Mouse (Mus musculus) bone marrow, adult 2 months (tissue): ENCODE results near the gene Gm3453. TPM values are rescaled to one million over a fixed set of nuclear protein-coding genes. Genes with fewer than 3 reads are reported as not detected.
"Not testable (repeated sequence)": the region's sequence is repeated elsewhere in the genome, so short reads cannot be mapped to it uniquely, and the experiment has no call there.

ENCODE experiments used
- H3K27ac ChIP-seq: fragments of 200-500 bp; 2 replicates; pipeline ENCODE4 v1.5.1; 2012; ENCODE audit warnings: low read depth, mild to moderate bottlenecking, control low read depth, inconsistent platforms, low read length; ENCODE audit not compliant: control insufficient read depth, poor library complexity, insufficient read depth
- H3K4me1 ChIP-seq: fragments of 200-500 bp; 2 replicates; pipeline ENCODE4 v1.6.1; 2011; ENCODE audit warnings: low read length; ENCODE audit not compliant: control insufficient read depth, insufficient read depth
- H3K4me3 ChIP-seq: fragments of 200-500 bp; replicated peaks from 2 replicates; pipeline ENCODE3; 2011; ENCODE audit warnings: mild to moderate bottlenecking, low read depth, low read length, control low read depth; ENCODE audit not compliant: control insufficient read depth
- WGBS: fragments of 180-500 bp; shearing (Covaris S2); methylation state at CpG from one replicate; pipeline ENCODE4 v1.1.7; 2018; 5-methylcytosine and 5-hydroxymethylcytosine counted together
- polyA plus RNA-seq: library from polyadenylated mRNA; stranded (reverse); fragments of >200 nt; gene quantifications from 2 replicates; pipeline ENCODE4 v1.2.4, GENCODE M21; 2011; ENCODE audit warnings: low replicate concordance; ENCODE audit not compliant: missing spikeins, insufficient read depth, insufficient read length

Gene Gm3453
- polyA plus RNA-seq, result not detected in 2 replicates

- H3K27ac ChIP-seq, H3K4me3 ChIP-seq, H3K4me1 ChIP-seq: not testable (repeated sequence)
- 52% methylated on average over 2 of the region's 2 CpGs for WGBS
These were observed at the start of gene Gm3453 for GRCm38 (mm10) chr14:5979037-5979436. TSS of gene Gm3453 (minus strand) at chr14:5979137.

- not testable (repeated sequence) for H3K4me1 ChIP-seq, H3K4me3 ChIP-seq, H3K27ac ChIP-seq
- 70% methylated on average over 7 of the region's 7 CpGs for WGBS
These were observed 8.2 kb upstream of the Gm3453 start for GRCm38 (mm10) chr14:5987136-5987535.

- 51% methylated on average over 4 of the region's 4 CpGs for WGBS
- not testable (repeated sequence) for H3K4me1 ChIP-seq, H3K27ac ChIP-seq, H3K4me3 ChIP-seq
These were observed 16.5 kb downstream of the Gm3453 start for GRCm38 (mm10) chr14:5962441-5962840.

GRCm38 (mm10) chr14:5961635-5962034, 17.3 kb downstream of the Gm3453 start, which contains the start of gene Gm3248:
TSS of gene Gm3248 (minus strand) at chr14:5961745.
- H3K4me3 ChIP-seq, H3K27ac ChIP-seq, H3K4me1 ChIP-seq: not testable (repeated sequence)
- whole genome bisulfite sequencing, result 3% methylated on average over 23 of the region's 23 CpGs

GRCm38 (mm10) chr14:5961102-5961501, 17.8 kb downstream of the Gm3453 start:
- not testable (repeated sequence) for H3K4me1 ChIP-seq, H3K4me3 ChIP-seq, H3K27ac ChIP-seq
- WGBS, result 3% methylated on average over 22 of the region's 24 CpGs

GRCm38 (mm10) chr14:5960479-5960878, 18.5 kb downstream of the Gm3453 start:
- H3K4me3 ChIP-seq, H3K27ac ChIP-seq, H3K4me1 ChIP-seq: not testable (repeated sequence)
- WGBS, result 8% methylated on average over 7 of the region's 10 CpGs

GRCm38 (mm10) chr14:5923276-5923675, 55.7 kb downstream of the Gm3453 start:
- not testable (repeated sequence) for H3K27ac ChIP-seq, H3K4me1 ChIP-seq, H3K4me3 ChIP-seq
- 65% methylated on average over 7 of the region's 7 CpGs for WGBS

Other genes starting within 250 kb of the Gm3453 start
- not detected in 2 replicates for gene Gm3373, start 237.6 kb downstream of the Gm3453 start, polyA plus RNA-seq
- gene Gm3383, start 171.2 kb downstream of the Gm3453 start, polyA plus RNA-seq, result not detected in 2 replicates
- not detected in 2 replicates for gene Gm3424, start 148.8 kb downstream of the Gm3453 start, polyA plus RNA-seq
- not detected in 2 replicates for gene Gm8237, start 98.8 kb downstream of the Gm3453 start, polyA plus RNA-seq
- not detected in 2 replicates for gene Gm3248, start 17.4 kb downstream of the Gm3453 start, polyA plus RNA-seq
- not detected in 2 replicates for gene Gm6337, start 79.1 kb upstream of the Gm3453 start, polyA plus RNA-seq
- not detected in 2 replicates for gene Gm8206, start 114.8 kb upstream of the Gm3453 start, polyA plus RNA-seq
- not detected in 2 replicates for gene Gm3468, start 129.5 kb upstream of the Gm3453 start, polyA plus RNA-seq
- gene Gm3476, start 146.7 kb upstream of the Gm3453 start, polyA plus RNA-seq, result not detected in 2 replicates
- not detected in 2 replicates for gene Gm21560, start 240.2 kb upstream of the Gm3453 start, polyA plus RNA-seq